Mouse (Mus musculus): ENCODE measurements at regions not wholly inside any gene's neighbourhood (a gene's known extent, or its start where the extent isn't known, plus 50 kb on each side); places are given as distances from the start of the nearest gene placed in this dataset.

DNA sequence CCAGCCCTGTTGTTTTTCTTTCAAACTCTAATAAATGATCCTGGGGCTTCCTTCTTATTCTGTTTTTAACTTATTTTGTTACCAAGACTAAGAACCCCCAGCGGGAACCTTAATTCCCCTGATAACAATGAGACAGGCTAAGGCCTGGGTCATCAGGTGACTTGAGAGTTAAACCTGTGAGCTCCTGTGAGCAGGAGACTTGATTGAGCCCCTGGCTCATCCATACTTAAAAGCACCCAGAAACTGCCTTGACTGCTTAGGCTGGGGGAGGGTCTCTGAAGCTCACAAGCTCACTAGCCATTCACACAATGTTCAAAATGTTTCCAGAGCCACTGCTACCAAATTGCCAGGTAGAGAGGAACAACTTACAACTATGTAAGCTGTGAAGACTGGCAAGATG, 109.4 kb downstream of the Hsd17b3 start:
- Histone ChIP-seq H3K27me3 (ENCODE audit: insufficient read depth, poor library complexity, severe bottlenecking) (no peaks in the 10 kb centered on the region), H3K4me3 (no peak overlapping the region), H3K9me3 (no peaks in the 10 kb centered on the region), H3K36me3 (no peaks in the 10 kb centered on the region), H3K27ac (peak overlapping the region; percentile 70; the same call in 1 of the 2 replicates), H3K4me1 (peaks cover 28% of the 10 kb centered on the region)
- DNase-seq (ENCODE audit: low spot score): no peak
- 14% methylated on average over 1 of the region's 1 CpGs for WGBS

DNA sequence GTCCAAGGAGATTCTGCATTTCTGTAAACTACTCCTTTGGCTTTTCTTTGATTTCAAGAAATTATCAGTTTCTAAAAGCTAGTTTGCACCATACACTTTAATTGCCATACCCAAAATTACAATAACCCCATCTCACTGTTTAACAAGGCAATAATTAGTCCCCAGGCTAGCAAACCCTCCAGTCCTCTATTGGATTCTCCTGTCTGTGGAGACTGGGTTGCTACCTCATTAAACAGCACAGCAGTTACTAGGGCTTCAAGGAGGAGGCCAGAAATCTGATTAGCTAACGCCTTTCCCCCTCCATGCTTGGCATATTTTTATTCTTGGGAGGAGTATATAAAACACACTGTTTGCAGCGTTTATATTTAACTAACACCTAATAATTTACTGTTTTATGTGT, 119.1 kb downstream of the Hsd17b3 start:
- no peak for DNase-seq (ENCODE audit: low spot score)
- Histone ChIP-seq H3K9me3 (no peaks in the 10 kb centered on the region), H3K4me1 (no peaks in the 10 kb centered on the region), H3K27ac (no peak overlapping the region), H3K4me3 (no peak overlapping the region), H3K27me3 (ENCODE audit: insufficient read depth, poor library complexity, severe bottlenecking) (no peaks in the 10 kb centered on the region), H3K36me3 (no peaks in the 10 kb centered on the region)
- WGBS: 69% methylated on average over 2 of the region's 2 CpGs

DNA sequence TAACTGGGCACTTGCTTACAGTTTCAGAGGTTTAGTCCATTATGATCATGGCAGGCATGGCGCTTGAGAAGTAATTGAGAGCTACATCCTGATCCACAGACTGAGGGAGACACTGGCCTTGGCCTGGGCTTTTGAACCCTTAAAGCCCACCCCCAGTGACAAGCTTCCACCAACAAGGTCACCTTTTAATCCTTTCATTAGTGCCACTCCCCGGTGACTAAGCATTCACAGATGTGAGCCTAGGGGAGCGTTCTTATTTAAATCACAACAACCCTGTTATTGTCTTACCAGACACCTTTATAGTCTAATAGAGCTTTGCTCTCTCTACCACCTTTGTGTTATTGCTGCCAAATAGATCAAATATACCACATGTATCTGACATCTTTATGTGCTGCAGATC, 120.4 kb downstream of the Hsd17b3 start:
- H3K9me3 ChIP-seq: no peaks in the 10 kb centered on the region
- no peaks in the 10 kb centered on the region for H3K36me3 ChIP-seq
- DNase-seq (ENCODE audit: low spot score): no peak
- H3K4me3 ChIP-seq: no peak overlapping the region
- no peak overlapping the region for H3K27ac ChIP-seq
- H3K27me3 ChIP-seq (ENCODE audit: insufficient read depth, poor library complexity, severe bottlenecking): no peaks in the 10 kb centered on the region
- WGBS: 70% methylated on average over 3 of the region's 3 CpGs
- H3K4me1 ChIP-seq: no peaks in the 10 kb centered on the region

GRCm38 (mm10) chr13:63957098-63957497, 131.9 kb downstream of the Hsd17b3 start:
- Histone ChIP-seq H3K36me3 (no peaks in the 10 kb centered on the region), H3K9me3 (peaks cover 3% of the 10 kb centered on the region; the same call in 1 of the 2 replicates), H3K27ac (no peak overlapping the region), H3K27me3 (ENCODE audit: insufficient read depth, poor library complexity, severe bottlenecking) (no peaks in the 10 kb centered on the region), H3K4me3 (no peak overlapping the region), H3K4me1 (0 out of 2 replicates have a peak, but pooled peaks cover under 1% of the 10 kb centered on the region)
- no peak for DNase-seq (ENCODE audit: low spot score)
- 54% methylated on average over 5 of the region's 5 CpGs for WGBS

GRCm38 (mm10) chr13:63954305-63954704, 134.7 kb downstream of the Hsd17b3 start:
- no peak overlapping the region for H3K27ac ChIP-seq
- H3K4me1 ChIP-seq: peaks cover 19% of the 10 kb centered on the region
- 90% methylated on average over 2 of the region's 2 CpGs for WGBS
- no peaks in the 10 kb centered on the region for H3K36me3 ChIP-seq
- H3K27me3 ChIP-seq (ENCODE audit: insufficient read depth, poor library complexity, severe bottlenecking): no peaks in the 10 kb centered on the region
- H3K4me3 ChIP-seq: no peak overlapping the region
- peaks cover 3% of the 10 kb centered on the region; the same call in 1 of the 2 replicates for H3K9me3 ChIP-seq
- no peak for DNase-seq (ENCODE audit: low spot score)

DNA sequence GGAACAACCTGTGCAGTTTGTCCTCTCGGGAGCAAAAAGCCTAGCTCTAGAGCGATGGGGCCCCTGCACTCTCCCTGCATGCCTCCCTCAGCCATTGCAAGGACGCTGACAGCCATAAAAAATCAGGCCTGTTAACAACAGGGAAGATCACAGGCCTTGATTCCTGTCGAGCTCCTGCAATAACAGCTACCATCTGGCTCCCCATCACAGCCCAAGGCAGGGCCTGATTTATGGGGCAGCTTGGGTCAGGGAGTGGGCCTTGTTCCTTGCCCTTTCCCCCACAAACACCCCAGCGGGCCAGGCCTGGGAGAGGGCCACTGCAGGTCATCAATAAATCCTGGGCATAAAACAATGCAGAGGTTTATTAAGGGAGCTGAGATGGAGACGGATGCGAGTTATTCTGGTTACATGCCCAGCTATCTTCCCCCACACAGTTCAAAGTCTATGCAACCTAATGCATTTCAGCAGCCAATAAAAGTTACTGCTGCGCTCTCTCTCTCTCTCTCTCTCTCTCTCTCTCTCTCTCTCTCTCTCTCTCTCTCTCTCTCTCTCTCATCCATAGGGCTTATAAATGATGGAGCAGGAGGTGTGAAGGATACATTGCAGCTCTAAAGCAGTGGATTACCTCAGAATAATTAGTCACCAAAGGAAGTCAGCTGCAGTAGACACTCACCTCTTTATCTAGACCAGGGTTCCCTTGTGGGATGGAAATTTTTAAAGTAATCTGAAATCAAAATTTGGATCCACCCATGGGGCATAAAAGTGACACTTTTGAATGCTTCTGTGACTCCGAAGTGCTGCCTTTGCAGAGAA, 136.9 kb downstream of the Hsd17b3 start:
- H3K9me3 ChIP-seq: no peaks in the 10 kb centered on the region
- H3K36me3 ChIP-seq: no peaks in the 10 kb centered on the region
- 0 out of 2 replicates have a peak overlapping the region, but pooled peaks have one; percentile 42 for H3K27ac ChIP-seq
- H3K4me3 ChIP-seq: no peak overlapping the region
- 53% methylated on average over 9 of the region's 9 CpGs for WGBS
- 0 out of 2 replicates have a peak, but pooled peaks cover 3% of the 10 kb centered on the region for H3K27me3 ChIP-seq (ENCODE audit: insufficient read depth, poor library complexity, severe bottlenecking)
- peaks cover 19% of the 10 kb centered on the region for H3K4me1 ChIP-seq
- DNase-seq (ENCODE audit: low spot score): no peak

DNA sequence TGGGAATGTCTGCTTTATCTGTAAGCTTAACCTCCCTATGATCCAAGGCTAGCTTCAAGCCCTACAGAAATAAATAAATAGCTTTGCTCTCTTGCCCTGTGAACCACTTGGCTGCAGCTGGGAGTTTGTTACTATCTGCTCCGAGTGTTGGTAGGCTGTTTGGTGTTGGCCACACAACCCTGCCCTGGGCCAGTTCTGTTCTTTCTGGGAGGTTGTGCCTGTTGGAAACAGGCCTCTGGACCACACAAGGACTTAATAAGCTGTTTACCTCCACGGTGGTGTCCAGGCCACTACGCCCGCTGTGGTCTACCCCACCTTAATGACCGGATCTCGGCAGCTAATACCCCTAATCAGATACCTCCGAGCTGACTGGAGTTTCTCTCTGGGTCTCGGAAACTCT, 136.1 kb downstream of the Ercc6l2 start:
- no peak for DNase-seq (ENCODE audit: low spot score)
- WGBS: 58% methylated on average over 8 of the region's 8 CpGs
- peak overlapping the region; percentile 42; the same call in 1 of the 2 replicates for H3K27ac ChIP-seq

More for the DNA sequence above, 136.1 kb downstream of the Ercc6l2 start:
- Histone ChIP-seq H3K4me3 (no peak overlapping the region), H3K9me3 (no peaks in the 10 kb centered on the region), H3K36me3 (no peaks in the 10 kb centered on the region), H3K4me1 (peaks cover 19% of the 10 kb centered on the region), H3K27me3 (ENCODE audit: insufficient read depth, poor library complexity, severe bottlenecking) (0 out of 2 replicates have a peak, but pooled peaks cover 3% of the 10 kb centered on the region)

Measured in heart, embryonic 10.5 days (tissue).